Mouse (Mus musculus) lung, adult 2 months (tissue): Measurements from ENCODE around the gene Zfp790.

Experiments
- CTCF ChIP-seq: fragments of 200-500 bp; IDR thresholded peaks from 2 replicates; pipeline ENCODE4 v1.5.1; 2011; ENCODE audit warnings: mild to moderate bottlenecking, low read length, control low read depth; ENCODE audit not compliant: insufficient read depth
- POLR2A ChIP-seq: fragments of 200-500 bp; IDR thresholded peaks from 2 replicates; pipeline ENCODE4 v1.6.1; 2011; ENCODE audit warnings: low read depth, mild to moderate bottlenecking, control low read depth, low read length, borderline replicate concordance; ENCODE audit errors: extremely low read depth

- TF ChIP-seq CTCF (no peak), POLR2A (no peak)
Observed at GRCm38 (mm10) chr7:29852831-29853218, 36.9 kb downstream of the Zfp790 start.
